Mouse (Mus musculus): Measurements from ENCODE around the gene Ptdss2.

DNA sequence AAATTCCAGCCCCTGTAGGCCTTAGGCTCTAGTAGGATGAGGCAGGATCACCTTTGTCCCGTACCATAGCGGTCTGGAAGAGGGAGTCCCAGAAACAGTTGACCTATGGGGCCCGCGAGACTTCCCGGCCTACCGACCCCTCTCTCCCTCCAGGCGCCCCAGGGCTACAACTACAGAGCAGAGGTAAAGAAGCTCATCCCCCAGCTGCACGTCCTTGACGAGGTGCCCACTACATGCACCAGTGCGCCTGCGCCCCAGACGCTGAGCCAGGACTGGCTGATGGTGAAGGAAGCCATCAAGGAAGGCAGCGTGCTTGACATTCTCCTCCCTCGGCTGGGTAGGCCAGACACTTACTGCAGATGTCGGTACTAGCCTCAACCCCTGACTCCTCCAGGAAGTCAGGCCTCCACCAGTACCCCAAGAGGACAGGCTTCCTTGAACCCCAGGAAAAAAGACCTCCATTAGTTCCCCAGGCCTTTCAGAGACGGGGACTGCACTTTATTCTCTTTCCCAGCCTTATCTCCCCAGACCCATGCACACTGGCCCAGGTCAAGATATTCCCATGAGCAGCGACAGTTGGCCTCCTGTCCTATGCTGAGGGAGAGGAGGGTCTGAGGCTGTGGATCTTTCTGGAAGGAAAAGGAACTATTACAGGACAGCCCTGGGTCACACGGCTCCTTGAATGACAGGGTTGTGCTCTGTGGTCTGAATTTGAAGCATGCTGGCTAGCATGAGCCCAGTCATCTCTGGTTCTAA lies 84.2 kb downstream of the Ptdss2 start:
- TF ChIP-seq CTCF (IDR thresholded peaks at IDR 0.05; ENCODE audit: borderline replicate concordance, extremely low read depth, insufficient read depth, insufficient read length) = no peak
- TF ChIP-seq POLR2A (IDR thresholded peaks at IDR 0.05; ENCODE audit: borderline replicate concordance, extremely low read depth, insufficient read depth, insufficient read length, poor library complexity, severe bottlenecking) = no peak

Data from brain, embryonic 14.5 days (tissue).